Mouse (Mus musculus) B cell, adult 2 months (primary cell): ENCODE results near the gene Tuba1b.
"Not testable (repeated sequence)": the region's sequence is repeated elsewhere in the genome, so short reads cannot be mapped to it uniquely, and the experiment has no call there.

Source experiments
- DNase-seq, 2 experiments: peaks; one replicate each; pipeline ENCODE4 v3.0.0; 2022

The Tuba1b gene

DNA sequence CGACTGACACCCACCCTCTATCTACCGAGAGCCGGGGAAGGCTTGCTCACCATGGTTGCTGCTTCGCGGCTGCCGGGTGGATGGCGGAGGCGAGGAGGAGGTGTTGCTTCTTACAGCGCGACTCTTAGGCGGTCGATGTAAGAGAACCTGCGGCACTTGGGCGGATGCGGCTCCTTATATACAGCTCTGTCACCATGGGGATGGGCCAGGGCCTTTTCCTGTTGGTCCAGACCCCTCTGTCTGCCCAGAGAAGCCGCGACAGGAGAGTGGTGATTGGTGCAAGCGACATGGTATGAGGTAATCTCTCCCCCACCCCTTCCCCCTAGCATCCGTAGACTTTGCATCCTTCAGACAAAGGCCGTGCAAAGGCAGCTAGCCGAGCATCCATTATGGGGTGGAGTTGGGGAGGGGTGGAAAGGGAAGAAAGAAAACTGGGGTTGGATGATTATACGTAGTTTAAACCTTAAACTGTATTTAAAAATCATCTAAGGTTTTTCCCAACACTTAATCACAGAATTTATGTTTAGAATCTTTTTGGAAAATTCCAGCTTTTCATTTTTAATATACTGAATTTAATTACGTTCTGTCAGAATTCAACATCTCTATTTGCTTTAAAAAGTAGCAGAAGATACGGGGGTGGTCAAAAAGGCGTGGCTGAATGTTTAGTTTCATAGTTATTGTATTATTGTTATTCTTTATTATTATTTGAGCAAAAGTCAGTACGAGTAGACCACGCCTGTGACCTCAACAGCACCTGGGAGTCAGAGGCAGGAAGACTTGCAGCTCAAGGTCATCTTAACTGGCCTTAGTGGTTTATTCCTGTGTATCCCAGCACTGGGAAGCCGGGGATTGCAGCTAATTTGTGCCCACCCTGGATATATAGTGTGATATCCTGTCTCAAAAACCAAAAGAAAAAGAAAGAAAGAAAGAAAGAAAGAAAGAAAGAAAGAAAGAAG is 19.3 kb upstream of the Tuba1b start, which contains the start of the genes Gm49450 and Tuba1a:
Gene Gm49450, minus strand, starts transcription at position 151 of the 956 bp plus-strand sequence.
Gene Tuba1a, minus strand, starts transcription at position 303 of the 956 bp plus-strand sequence.
- peak; percentile 91 to 95 for DNase-seq

DNA sequence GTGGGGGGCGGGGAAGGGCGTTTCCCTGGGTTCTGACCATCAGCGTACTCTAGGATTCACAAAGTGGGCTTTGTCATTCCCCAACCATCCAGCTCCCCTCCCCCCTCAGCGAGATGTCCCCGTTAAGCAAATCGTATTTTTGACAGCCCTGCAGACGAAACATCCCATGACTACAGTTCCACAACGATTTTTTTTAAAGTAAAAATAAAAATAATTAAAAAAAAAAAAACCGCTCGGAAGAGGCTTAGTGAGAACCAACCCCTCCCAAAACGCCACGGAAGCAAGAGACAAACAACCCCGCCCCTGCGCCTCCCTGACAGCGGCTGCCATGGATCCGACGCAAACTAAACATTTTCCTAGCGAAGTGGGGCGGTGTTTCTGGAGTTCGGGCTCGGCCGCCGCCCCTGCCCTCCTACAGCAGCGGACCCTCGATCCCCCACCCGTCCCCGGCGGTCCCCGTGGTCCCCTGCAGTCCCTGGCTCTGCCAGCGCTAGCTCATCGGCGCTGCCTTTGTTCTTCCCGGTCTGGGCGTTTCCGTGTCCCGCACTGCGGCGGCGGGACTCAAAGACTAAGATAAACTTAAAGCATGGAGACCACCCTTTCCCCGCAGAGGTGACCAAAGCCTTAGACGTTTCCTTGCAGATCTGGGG is 18.5 kb upstream of the Tuba1b start:
- DNase-seq = peak in 1 of 2 experiments; percentile 78

DNA sequence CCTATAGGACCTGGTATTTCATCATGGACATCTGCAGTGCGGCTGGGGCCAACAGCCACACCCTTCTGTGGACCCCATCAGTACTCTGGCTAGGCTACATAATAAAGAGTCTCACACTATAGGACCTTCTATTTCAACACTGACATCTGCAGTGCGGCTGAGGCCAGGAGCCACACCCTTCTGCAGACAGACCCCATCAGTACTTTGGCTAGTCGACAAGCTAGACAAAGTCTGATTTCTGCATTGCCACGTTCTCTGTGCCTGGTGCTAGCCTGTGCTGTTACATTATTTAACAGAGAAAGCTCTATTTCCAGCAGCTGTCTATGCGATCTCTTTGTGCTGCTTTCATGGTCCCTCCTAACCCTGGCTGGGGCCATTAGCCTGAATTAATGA is 17.7 kb upstream of the Tuba1b start:
- no peak for DNase-seq

DNA sequence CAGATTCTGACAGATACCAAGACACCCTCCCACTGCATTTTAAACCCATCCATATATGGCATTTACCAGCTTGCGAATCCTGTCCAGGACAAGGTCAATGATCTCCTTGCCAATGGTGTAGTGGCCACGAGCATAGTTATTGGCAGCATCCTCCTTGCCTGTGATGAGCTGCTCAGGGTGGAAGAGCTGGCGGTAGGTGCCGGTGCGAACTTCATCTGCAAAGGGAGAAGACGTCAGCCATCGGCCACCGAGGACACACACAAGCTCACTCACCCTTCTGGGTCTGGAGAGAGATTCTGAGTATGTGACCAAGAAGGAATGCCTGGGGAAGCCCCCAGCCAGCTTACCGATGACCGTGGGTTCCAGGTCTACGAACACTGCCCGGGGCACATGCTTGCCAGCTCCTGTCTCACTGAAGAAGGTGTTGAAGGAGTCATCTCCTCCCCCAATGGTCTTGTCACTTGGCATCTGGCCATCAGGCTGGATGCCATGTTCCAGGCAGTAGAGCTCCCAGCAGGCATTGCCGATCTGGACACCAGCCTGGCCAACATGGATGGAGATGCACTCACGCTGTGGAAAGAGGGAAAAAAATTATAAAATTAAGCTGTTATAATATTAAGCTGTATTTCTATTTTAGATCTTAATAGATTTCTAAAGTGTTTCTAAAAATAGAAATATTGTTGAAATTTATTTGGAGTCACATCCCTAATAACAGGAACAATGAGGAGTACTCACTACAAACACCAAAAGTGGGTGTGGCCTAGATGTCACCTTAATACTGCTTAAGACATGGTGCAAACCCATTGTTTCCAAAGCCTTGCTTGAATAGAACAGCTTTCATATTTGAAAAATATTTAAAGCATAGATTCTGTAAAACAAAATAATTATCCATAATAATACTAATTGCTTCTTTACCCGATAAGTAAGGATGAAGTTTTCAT is 17.0 kb upstream of the Tuba1b start:
- DNase-seq = not testable (repeated sequence)

DNA sequence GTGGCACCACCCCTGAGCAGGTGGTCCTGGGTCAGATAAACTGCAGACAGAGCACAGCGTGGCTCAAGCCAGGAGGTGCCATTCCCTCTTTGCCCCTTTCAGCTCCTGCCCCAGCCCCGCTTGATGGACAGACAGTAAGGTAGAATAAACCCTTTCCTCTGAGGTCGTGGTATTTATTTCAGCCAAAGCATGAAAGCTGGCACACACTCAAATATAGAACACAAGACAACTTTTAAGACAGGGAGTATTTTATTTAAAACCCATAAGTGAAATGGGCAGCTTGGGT is 15.2 kb upstream of the Tuba1b start:
- no peak for DNase-seq

DNA sequence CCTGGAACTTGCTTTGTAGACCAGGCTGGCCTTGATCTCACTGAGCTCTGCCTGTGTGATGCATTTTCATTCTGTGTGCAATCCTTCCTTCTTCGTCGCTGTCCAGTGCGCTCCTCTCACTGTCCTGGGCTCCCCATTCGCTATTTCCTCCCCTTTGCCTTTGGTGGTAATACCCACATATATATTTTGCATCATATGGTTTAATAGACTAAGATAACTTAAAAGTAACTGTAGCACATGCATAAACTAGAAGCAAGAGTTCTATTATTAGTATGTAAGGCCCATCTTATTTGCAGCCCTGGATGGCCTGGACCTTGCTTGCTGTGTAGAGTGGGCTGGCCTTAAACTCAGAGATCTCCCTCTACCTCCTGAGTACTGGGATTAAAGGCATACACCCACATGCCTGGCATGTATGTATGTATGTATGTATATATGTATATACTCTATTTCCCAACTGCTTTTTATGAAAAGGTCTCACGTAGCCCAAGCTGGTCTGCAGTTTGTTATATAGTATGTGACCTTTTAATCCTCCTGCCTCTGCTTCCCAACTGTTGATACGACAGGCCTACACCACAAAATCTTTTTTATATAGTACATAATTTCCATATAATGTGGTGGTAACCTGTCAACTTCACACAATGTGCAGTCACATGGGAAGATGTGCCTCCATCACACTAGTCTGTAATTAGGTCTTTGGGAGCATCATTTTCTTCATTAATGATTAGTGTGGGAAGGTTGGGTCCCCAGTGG is 14.7 kb upstream of the Tuba1b start:
- no peak for DNase-seq

DNA sequence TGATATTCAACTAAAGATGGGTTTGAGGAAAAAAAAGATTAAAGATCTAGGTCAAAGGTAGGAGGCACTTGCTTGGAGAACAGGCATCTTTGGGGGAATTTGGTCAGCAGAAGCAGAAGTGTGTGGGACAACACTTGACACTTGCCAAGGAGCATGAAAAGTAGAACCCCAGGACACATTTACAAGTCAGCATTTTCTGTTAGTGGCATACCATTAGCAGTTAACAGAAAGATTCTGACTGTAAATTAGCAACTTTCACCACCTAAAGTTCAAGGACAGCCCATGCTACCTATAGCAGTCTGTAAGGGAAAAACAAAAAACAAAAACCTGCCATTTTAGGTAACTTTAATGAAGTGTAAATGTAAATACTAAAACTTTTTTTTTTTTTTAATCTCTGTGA is 14.0 kb upstream of the Tuba1b start:
- DNase-seq = no peak

DNA sequence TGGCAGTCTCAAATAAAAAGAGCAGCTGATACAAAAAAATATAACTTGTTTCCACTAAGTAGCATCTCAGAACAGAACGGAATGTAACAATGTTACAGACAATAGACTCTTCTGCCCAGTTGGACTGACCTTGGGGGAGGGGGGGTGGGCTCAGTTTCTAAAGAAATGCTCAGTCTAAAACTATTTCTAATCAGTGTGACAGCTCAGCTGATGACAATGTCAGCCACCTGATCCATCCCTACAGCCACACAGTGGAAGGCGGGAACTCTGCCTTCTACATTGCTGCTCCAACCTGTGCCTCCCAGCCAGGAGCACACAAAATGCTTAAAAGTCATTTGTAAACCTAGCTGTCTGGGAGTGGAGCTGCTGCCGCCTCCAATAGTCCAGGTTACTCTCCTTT is 13.5 kb upstream of the Tuba1b start:
- no peak for DNase-seq

DNA sequence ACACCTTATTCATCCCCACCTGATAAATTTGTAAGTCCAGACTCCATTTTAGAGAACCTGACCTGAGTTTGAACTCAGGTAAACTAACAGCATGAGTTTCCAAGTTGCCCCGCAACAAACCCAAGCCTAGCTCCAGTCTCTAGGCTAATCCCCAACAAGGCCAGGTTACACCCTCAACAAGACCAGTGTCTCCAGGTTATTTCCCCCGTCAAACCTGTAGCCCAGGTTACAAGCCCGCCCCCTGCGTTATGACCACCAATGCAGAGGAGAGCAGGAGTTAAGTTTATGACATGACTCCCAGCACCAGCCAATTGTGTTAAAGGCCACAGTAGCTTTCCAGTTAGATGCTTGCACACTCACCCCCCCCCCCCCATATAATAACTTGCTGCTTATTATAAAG is 8.8 kb upstream of the Tuba1b start:
- DNase-seq = no peak

DNA sequence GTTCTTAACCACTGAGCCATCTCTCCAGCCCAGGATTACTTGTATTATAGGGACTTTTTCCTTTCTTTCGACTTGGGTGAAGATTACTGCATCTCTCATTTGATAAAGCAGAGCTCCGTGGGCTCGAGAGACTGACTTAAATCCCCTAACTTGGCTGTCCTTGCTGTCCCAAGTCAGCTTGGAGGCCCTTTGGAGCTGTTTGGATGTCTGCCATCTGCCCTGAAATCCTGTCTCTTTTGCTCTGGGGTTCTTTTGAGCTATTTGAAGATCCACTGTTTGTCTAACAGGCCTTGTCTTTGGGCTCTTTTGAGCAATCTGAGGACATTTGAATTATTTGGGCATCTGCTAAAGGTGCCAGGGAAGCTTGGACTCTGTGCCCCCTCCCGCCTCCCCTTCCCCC is 7.7 kb upstream of the Tuba1b start:
- DNase-seq = no peak

DNA sequence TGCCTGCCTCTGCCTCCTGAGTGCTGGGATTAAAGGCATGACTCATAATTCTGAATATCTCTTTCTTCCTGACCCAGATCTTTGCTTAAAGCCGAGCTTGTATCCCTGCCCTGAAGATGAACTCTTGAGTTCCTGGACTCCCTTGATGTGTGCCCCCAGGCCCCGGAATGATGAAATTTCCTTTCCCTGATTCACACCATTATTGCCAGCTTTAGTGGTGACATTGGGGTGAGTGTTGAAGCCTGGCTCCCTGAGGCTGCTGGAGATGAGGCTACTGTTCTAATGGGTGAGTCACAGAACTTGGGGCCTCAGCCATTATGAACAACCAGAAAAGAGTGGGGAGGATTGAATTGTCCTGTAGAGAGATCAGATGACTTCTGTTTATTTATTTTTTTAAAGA is 7.2 kb upstream of the Tuba1b start:
- DNase-seq = no peak

DNA sequence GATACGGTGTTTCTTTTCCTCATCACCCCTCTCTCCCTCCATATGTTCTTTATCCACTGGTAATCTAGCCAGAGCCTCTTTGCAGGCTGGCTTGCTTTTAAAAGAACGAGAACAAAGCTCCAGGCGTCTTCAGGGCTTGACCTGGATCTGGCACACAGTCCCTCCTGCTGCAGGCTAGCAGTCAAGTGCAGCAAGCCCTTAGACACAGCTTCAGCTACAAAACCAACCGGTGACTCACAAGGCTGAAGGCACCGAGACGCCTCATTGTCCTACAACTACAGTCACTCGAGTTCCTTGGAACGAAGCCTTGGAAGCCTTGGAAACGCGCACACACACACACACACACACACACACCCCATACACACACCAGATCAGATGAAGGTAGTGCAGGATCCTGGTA is 6.5 kb upstream of the Tuba1b start:
- DNase-seq = no peak

DNA sequence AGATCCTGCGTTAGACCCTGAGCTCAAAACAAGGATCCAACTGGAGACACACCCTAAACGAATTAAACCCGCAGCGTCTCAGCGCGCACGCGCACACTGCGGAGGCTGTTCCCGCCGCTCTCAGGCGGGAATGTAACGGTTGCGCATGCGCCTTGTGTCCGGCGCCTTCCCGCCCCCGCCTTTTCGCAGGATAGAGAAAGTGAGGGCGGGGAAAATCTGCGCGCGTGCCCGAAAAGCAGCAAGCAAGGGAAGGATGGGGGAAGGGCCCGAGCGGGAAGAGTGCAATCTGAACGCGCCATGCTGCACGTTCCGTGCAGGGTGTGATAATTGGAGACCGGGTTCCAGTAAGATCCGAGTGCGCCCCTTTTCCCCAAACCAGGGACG is 540 bp downstream of the Tuba1b start:
- peak; percentile 86 to 87 for DNase-seq

DNA sequence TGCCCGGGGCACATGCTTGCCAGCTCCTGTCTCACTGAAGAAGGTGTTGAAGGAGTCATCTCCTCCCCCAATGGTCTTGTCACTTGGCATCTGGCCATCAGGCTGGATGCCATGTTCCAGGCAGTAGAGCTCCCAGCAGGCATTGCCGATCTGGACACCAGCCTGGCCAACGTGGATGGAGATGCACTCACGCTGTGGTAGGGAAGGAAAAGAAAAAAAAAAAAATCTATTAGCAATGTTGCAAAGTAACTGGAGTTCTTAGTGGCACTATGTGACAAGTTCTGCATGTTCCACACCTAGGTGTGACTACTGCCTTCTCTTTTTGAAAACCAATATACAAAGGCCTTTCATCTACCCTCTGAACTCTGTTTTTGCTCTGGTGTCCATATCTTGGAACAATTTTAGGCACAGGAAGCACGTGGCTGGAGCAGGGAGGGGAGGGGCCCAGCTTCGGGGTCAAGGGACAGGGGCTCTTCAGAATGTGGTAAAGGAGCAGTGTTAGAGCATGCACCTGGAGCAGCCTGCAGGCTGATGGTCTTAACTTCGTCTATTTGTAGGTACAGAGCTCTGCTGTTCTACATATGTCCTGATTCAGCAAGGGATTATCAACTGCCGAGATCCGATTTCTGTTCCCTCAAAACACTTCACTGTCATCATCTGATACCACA is 1.2 kb downstream of the Tuba1b start:
- not testable (repeated sequence) for DNase-seq

DNA sequence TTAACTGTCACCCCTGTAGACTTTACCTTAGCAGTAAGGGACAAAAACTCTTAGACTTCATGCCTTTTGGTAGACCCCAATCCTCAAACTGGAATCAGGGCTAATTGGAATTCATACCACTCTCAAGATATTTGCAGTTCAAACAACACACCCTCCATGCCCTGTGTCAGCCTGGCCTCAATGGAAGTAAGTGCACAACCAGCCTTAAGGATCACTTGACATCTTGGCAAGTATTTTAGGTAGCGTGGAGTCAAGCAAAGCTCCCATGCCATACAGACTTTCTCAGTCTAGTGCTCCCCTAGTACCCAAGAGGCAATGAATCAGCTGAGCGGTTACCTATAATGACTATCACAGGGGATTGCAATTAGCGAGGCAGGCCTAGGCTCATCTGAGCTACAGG is 3.4 kb downstream of the Tuba1b start:
- no peak for DNase-seq

DNA sequence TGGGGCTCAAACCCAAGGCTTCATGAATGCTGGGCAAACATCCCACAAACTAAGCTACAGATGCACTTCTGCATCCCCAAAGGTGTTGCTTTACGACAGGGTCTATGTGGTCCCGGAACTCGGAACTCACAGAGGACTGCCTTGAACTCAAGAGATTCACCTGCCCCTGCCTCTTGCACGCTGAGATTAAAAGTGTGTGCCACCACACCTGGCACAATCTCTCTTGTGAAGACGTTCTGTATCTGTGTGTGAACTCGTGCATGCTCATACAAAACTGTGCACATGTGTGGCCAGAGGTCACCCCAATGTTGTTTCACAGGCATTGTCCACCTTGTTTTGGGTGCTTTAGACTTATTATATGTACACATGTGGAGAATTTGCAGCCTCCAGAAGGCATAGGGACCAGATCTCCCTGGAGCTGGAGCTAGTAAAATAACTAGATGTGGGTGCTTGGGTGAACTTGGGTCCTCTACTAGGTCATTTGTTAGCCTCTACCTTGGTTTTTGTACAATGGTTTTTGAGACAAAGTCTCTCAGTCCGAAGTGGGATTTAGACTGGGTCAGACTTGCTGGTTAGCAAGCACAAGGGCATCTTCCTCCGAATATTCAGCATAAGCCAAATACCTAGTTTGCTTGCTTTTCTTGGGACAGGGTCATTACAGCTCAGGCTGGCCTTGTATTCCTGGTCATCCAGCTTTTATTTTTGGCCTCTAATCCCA is 4.2 kb downstream of the Tuba1b start:
- no peak for DNase-seq

DNA sequence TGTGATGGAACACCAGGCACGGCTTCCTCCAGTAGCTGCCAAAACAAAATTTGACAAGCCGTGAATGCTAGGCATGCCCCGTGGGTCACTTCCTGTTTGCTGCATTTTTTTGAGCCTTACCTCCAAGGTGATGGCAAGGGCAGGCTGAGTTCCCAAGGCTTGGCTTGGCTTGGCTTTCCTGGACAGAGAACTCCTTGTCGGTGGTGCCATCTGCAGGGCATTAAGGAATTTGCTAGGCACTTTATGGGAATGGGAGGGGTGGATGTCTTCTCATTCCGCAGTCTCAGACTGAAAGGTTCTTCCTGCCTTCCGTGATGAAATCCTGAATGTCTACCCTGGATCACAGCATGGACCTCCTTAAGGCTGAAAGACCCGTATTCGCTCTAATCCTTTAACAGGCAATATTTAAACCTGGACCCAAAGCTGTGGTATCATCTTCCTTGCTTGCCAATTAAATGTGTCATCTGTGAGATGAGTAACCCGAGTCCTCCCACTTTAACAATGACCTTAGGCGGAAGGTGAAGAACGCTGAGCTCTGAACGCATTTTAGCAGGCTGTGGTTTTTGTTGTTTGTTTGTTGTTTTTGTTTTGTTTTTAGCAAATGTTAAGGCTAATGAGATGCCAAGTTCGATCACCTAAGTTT is 5.6 kb downstream of the Tuba1b start:
- DNase-seq = peak; percentile 42 to 50

DNA sequence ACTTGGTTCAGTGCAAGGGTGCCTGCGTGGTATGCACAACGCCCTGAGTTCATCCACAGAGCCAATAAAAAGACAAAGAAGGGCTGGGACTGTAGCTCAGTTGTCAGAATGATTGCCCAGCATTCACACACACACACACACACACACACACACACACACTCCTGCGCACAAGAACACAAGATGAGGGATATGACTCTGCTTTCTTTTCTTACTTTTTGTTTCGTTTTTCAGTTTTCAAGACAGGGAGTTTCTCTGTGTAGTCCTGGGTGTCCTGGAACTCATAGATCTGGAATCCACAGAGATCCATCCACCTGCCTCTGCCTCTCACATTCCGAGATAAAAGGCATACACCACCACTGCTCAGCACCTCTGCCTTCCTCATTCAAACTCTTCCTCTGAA is 6.8 kb downstream of the Tuba1b start:
- DNase-seq = no peak

DNA sequence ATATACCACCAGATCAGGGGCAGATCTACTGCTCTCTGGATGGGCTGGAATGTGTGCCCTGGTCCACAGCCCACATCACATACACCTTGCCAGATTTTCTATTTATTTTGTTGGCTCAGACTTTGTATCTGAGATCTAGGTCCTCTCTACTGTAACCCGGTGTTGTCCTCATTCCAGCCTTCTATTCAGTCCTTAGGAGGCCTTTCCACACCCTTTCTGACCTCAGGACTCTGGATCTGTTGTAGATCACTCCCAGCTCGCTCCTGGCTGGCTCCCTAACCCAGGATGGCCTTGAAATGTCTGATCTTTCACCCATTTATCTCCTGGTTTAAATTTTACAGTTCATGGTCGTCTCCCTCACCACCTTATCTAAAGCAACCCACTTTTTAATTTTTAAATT is 9.7 kb downstream of the Tuba1b start:
- no peak for DNase-seq

DNA sequence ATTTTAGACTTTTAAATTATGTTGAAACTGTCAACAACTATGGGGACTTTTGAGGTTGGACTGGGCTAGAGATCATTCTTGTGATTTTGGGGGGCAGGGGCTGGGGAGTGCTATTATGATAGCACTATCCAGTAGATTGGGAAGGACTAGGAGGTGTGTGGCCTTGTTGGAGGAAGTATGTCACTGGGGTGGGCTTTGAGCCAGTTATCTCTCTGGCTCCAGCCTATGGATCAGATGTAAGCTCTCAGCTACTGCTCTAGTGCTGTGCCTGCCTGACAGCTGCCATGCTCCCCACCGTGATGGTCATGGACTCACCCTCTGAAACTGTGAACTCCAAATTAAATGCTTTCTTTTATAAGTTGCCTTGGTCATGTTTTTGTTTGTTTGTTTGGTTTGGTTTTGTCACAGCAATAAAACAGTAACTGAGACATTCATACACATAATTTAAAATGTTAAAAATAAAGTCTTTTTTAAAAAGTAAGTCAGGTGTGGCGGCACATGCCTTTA is 11.3 kb downstream of the Tuba1b start:
- no peak for DNase-seq

DNA sequence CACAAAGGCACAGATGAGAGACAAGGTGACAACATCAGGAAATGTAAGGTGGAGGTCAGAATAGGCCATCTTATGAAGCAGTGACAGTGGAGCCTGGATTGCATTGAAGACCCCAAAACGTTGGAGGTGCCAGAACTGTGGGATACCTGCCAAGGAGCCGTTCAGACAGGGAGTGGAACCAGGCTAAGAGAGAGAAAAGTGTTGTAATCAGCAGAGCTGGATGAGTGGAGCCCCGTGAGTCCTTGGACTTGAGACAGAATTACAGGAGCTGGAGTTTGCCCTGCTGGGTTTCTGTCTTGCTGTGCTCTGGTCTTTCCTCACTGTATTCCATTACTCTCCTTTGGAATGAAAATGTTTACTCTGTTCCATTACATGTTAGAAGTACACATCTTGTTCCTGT is 11.8 kb downstream of the Tuba1b start:
- DNase-seq = no peak
